Mouse (Mus musculus): ENCODE measurements at regions not wholly inside any gene's neighbourhood (a gene's known extent, or its start where the extent isn't known, plus 50 kb on each side); places are given as distances from the start of the nearest gene placed in this dataset.
"Not testable (repeated sequence)": the region's sequence is repeated elsewhere in the genome, so short reads cannot be mapped to it uniquely, and the experiment has no call there.

- intact Hi-C loops (cut with DNase I); DNase-seq: not testable (repeated sequence)
Measured at GRCm38 (mm10) chr17:10150403-10150689, 169.3 kb downstream of the Qk start.

GRCm38 (mm10) chr17:10149682-10150402 lies 169.8 kb downstream of the Qk start:
- intact Hi-C loops (cut with DNase I), result no loop called here
- no peak for DNase-seq

GRCm38 (mm10) chr17:10147106-10147505 lies 172.5 kb downstream of the Qk start:
- no peak for DNase-seq
- intact Hi-C loops (cut with DNase I), result loop anchor here (2.0 kb wide), 1 partner anchor 24 kb away; no protein-coding TSS in a partner anchor

- no peak for DNase-seq
- intact Hi-C loops (cut with DNase I), result loop anchor here (2.0 kb wide), 1 partner anchor 24 kb away; no protein-coding TSS in a partner anchor
Measured at GRCm38 (mm10) chr17:10146576-10146975, 173.1 kb downstream of the Qk start.

- no peak for DNase-seq
- intact Hi-C loops (cut with DNase I), result no loop called here
Measured at GRCm38 (mm10) chr17:10138847-10139246, 180.8 kb downstream of the Qk start.

GRCm38 (mm10) chr17:10138374-10138773 lies 181.3 kb downstream of the Qk start:
- DNase-seq, result no peak
- intact Hi-C loops (cut with DNase I), result no loop called here

- no peak for DNase-seq
- intact Hi-C loops (cut with DNase I), result no loop called here
Measured at GRCm38 (mm10) chr17:10135111-10135510, 184.5 kb downstream of the Qk start.

- intact Hi-C loops (cut with DNase I), result no loop called here
Measured at GRCm38 (mm10) chr17:10128591-10128990, 191.1 kb downstream of the Qk start.

GRCm38 (mm10) chr17:10122411-10122810 lies 197.2 kb downstream of the Qk start:
- intact Hi-C loops (cut with DNase I), result loop anchor here (2.0 kb wide), 1 partner anchor 24 kb away; no protein-coding TSS in a partner anchor

More at GRCm38 (mm10) chr17:10128591-10128990, 191.1 kb downstream of the Qk start:
- DNase-seq, result no peak

GRCm38 (mm10) chr17:10112118-10112517 lies 207.5 kb downstream of the Qk start:
- intact Hi-C loops (cut with DNase I), result no loop called here
- DNase-seq, result no peak

More at GRCm38 (mm10) chr17:10122411-10122810, 197.2 kb downstream of the Qk start:
- no peak for DNase-seq

- DNase-seq, result no peak
- intact Hi-C loops (cut with DNase I), result no loop called here
Measured at GRCm38 (mm10) chr17:10110375-10110675, 209.3 kb downstream of the Qk start.

- intact Hi-C loops (cut with DNase I), result no loop called here
- no peak for DNase-seq
Measured at GRCm38 (mm10) chr17:10109511-10110374, 209.9 kb downstream of the Qk start.

GRCm38 (mm10) chr17:10105299-10105698 lies 214.4 kb downstream of the Qk start:
- intact Hi-C loops (cut with DNase I), result no loop called here
- DNase-seq, result no peak

GRCm38 (mm10) chr17:10098199-10098598 lies 221.5 kb downstream of the Qk start:
- intact Hi-C loops (cut with DNase I), result loop anchor here (5.0 kb wide), 2 partner anchors 99 to 394 kb away; no protein-coding TSS in a partner anchor
- DNase-seq, result no peak

- intact Hi-C loops (cut with DNase I), result loop anchor here (2.0 to 5.0 kb wide), 3 partner anchors 100 to 395 kb away; no protein-coding TSS in a partner anchor
Measured at GRCm38 (mm10) chr17:10097691-10098090, 222.0 kb downstream of the Qk start.

GRCm38 (mm10) chr17:10095841-10096301 lies 223.8 kb downstream of the Qk start:
- peak; percentile 32 to 55 for DNase-seq
- intact Hi-C loops (cut with DNase I), result loop anchor here (1.0 to 5.0 kb wide), 5 partner anchors 101 to 396 kb away; no protein-coding TSS in a partner anchor

More at GRCm38 (mm10) chr17:10097691-10098090, 222.0 kb downstream of the Qk start:
- no peak for DNase-seq

GRCm38 (mm10) chr17:10094108-10094521 lies 225.5 kb downstream of the Qk start:
- peak; percentile 66 to 81 for DNase-seq
- intact Hi-C loops (cut with DNase I), result loop anchor here (1.0 to 5.0 kb wide), 6 partner anchors 53 to 333 kb away; no protein-coding TSS in a partner anchor

- intact Hi-C loops (cut with DNase I), result loop anchor here (1.0 to 5.0 kb wide), 6 partner anchors 52 to 333 kb away; no protein-coding TSS in a partner anchor
- peak; percentile 64 to 75 for DNase-seq
Measured at GRCm38 (mm10) chr17:10093437-10094107, 226.1 kb downstream of the Qk start.

GRCm38 (mm10) chr17:10087192-10087886 lies 232.3 kb downstream of the Qk start:
- no peak for DNase-seq
- intact Hi-C loops (cut with DNase I), result no loop called here

GRCm38 (mm10) chr17:10086558-10086957 lies 233.1 kb downstream of the Qk start:
- intact Hi-C loops (cut with DNase I), result no loop called here
- no peak for DNase-seq
